Mouse (Mus musculus): ENCODE results near the gene Utp4. TPM values are rescaled to one million over a fixed set of nuclear protein-coding genes. Genes with fewer than 3 reads are reported as not detected.
A peak's percentile ranks its signal among the peaks of the same experiment; 100 is the strongest.
"Not testable (repeated sequence)": the region's sequence is repeated elsewhere in the genome, so short reads cannot be mapped to it uniquely, and the experiment has no call there.

The Utp4 gene
- total RNA-seq, 1 experiment: 118 TPM

DNA sequence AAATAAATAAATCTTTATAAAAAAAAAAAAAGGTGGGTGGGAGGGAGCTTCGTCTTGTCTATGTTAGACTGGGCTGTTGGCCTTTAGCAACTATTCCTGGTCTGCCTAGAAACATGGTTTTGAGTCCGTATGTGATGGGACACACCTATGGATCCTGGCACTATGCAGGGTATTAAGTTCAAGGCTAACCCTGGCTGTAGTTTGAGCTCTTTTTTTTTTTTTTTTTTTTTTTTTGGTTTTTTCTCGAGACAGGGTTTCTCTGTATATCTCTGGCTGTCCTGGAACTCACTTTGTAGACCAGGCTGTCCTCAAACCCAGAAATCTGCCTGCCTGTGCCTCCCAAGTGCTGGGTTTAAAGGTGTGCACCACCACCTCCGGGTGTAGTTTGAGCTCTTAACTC, 30.6 kb downstream of the Utp4 start:
- H3K9ac ChIP-seq (ENCODE audit: insufficient read depth, low read depth, low read length, poor library complexity, severe bottlenecking): no peak overlapping the region
- TF ChIP-seq CHD2 (IDR thresholded peaks at IDR 0.05; ENCODE audit: low read depth, low read length) (no peak), HCFC1 (IDR thresholded peaks at IDR 0.05; ENCODE audit: borderline replicate concordance, insufficient read depth, low read length) (no peak), ZC3H11A (IDR thresholded peaks at IDR 0.05; ENCODE audit: borderline replicate concordance, low read depth, low read length) (no peak), ZNF384 (IDR thresholded peaks at IDR 0.05; ENCODE audit: low read depth, low read length) (peak; percentile 80), MAFK (IDR thresholded peaks at IDR 0.05; ENCODE audit: insufficient read depth, low read depth, low read length) (no peak)
- H3K9me3 ChIP-seq (ENCODE audit: control insufficient read depth, insufficient read depth, low read depth, low read length): no peaks in the 10 kb centered on the region
- no peak for DNase-seq (ENCODE audit: low read depth, low spot score)
- peak overlapping the region; percentile 32; the same call in 1 of the 2 replicates for H3K27ac ChIP-seq (ENCODE audit: insufficient read depth, low read depth, low read length, poor library complexity, severe bottlenecking)
- peaks cover 31% of the 10 kb centered on the region for H3K36me3 ChIP-seq (ENCODE audit: control insufficient read depth, insufficient read depth, low read length, poor library complexity, severe bottlenecking)
- no peak overlapping the region for H3K4me3 ChIP-seq (ENCODE audit: insufficient read depth in 1 of 2, low read depth in 1 of 2, low read length in 2 of 2, poor library complexity in 1 of 2, severe bottlenecking in 1 of 2)
- peaks cover 2 to 13% of the 10 kb centered on the region in 2 experiments; a peak in 3 of 4 replicates for H3K4me1 ChIP-seq (ENCODE audit: control insufficient read depth in 2 of 2, insufficient read depth in 2 of 2, low read length in 2 of 2, poor library complexity in 1 of 2)
- in situ Hi-C loops (cut with MboI; ENCODE audit: low sequenced_read_pairs in 2 of 2, unreplicated experiment in 2 of 2): no loop called here

DNA sequence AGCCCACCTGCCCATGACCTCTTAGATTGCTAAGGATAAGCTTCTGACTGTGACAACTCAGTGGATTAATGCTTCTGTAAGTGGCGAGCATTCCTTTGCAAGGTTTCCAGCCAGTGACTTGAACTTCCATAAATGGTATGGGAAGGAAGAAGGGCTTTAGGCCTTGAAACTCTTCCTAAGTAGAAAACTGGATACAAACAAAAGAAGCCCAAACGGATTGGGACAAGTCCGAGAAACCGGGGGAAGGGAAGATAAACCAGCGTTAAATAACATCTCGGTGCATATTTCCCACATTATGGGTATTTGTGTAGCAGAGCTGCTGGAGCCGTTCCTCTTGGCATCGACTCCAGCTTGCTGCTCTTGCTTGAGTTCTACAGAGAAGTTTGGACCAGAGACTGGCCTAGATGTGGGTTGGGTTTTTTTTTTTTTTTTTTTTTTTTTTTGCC, 31.5 kb downstream of the Utp4 start:
- Histone ChIP-seq H3K9ac (ENCODE audit: insufficient read depth, low read depth, low read length, poor library complexity, severe bottlenecking) (no peak overlapping the region), H3K4me1 (ENCODE audit: control insufficient read depth in 2 of 2, insufficient read depth in 2 of 2, low read length in 2 of 2, poor library complexity in 1 of 2) (peaks cover 2 to 11% of the 10 kb centered on the region in 2 experiments; a peak in 3 of 4 replicates), H3K27ac (ENCODE audit: insufficient read depth, low read depth, low read length, poor library complexity, severe bottlenecking) (peak overlapping the region; percentile 32; the same call in 1 of the 2 replicates), H3K36me3 (ENCODE audit: control insufficient read depth, insufficient read depth, low read length, poor library complexity, severe bottlenecking) (peaks cover 22% of the 10 kb centered on the region), H3K4me3 (ENCODE audit: insufficient read depth in 1 of 2, low read depth in 1 of 2, low read length in 2 of 2, poor library complexity in 1 of 2, severe bottlenecking in 1 of 2) (no peak overlapping the region), H3K9me3 (ENCODE audit: control insufficient read depth, insufficient read depth, low read depth, low read length) (no peaks in the 10 kb centered on the region)
- no peak for DNase-seq (ENCODE audit: low read depth, low spot score)
- in situ Hi-C loops (cut with MboI; ENCODE audit: low sequenced_read_pairs in 2 of 2, unreplicated experiment in 2 of 2): no loop called here
- TF ChIP-seq MAFK (IDR thresholded peaks at IDR 0.05; ENCODE audit: insufficient read depth, low read depth, low read length): no peak
- no peak for TF ChIP-seq HCFC1 (IDR thresholded peaks at IDR 0.05; ENCODE audit: borderline replicate concordance, insufficient read depth, low read length)
- peak; percentile 52; the same call in 1 of the 2 replicates for TF ChIP-seq ZNF384 (IDR thresholded peaks at IDR 0.05; ENCODE audit: low read depth, low read length)

DNA sequence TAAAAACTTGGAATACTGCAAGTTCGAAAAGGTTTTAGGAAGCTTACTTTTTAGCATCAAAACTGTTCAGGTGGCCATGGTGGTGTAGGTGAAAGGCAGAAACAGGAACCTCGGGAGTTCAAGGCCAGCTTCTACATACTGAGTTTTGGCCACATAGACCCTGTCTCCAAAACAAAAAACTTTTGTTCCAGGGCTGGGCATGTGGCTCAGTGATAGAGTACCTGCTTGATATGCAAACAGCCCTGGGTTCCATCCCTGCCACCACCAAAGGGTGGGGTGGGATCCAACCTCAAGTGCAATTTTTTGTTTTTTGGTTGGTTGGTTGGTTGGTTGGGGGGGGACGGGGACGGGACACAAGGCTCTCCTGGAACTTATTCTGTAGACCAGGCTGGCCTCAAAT, 32.0 kb downstream of the Utp4 start:
- H3K27ac ChIP-seq (ENCODE audit: insufficient read depth, low read depth, low read length, poor library complexity, severe bottlenecking): peak overlapping the region; percentile 32; the same call in 1 of the 2 replicates
- no peaks in the 10 kb centered on the region for H3K9me3 ChIP-seq (ENCODE audit: control insufficient read depth, insufficient read depth, low read depth, low read length)
- no peak overlapping the region for H3K4me3 ChIP-seq (ENCODE audit: insufficient read depth in 1 of 2, low read depth in 1 of 2, low read length in 2 of 2, poor library complexity in 1 of 2, severe bottlenecking in 1 of 2)
- peaks cover 20% of the 10 kb centered on the region for H3K36me3 ChIP-seq (ENCODE audit: control insufficient read depth, insufficient read depth, low read length, poor library complexity, severe bottlenecking)
- no peak overlapping the region for H3K9ac ChIP-seq (ENCODE audit: insufficient read depth, low read depth, low read length, poor library complexity, severe bottlenecking)
- H3K4me1 ChIP-seq (ENCODE audit: control insufficient read depth in 2 of 2, insufficient read depth in 2 of 2, low read length in 2 of 2, poor library complexity in 1 of 2): peaks cover 2 to 11% of the 10 kb centered on the region in 2 experiments; a peak in 3 of 4 replicates
- DNase-seq (ENCODE audit: low read depth, low spot score): no peak
- TF ChIP-seq HCFC1 (IDR thresholded peaks at IDR 0.05; ENCODE audit: borderline replicate concordance, insufficient read depth, low read length): no peak
- TF ChIP-seq ZNF384 (IDR thresholded peaks at IDR 0.05; ENCODE audit: low read depth, low read length): no peak
- TF ChIP-seq MAFK (IDR thresholded peaks at IDR 0.05; ENCODE audit: insufficient read depth, low read depth, low read length): no peak
- TF ChIP-seq ZC3H11A (IDR thresholded peaks at IDR 0.05; ENCODE audit: borderline replicate concordance, low read depth, low read length): no peak
- TF ChIP-seq CHD2 (IDR thresholded peaks at IDR 0.05; ENCODE audit: low read depth, low read length): no peak
- in situ Hi-C loops (cut with MboI; ENCODE audit: low sequenced_read_pairs in 2 of 2, unreplicated experiment in 2 of 2): no loop called here

DNA sequence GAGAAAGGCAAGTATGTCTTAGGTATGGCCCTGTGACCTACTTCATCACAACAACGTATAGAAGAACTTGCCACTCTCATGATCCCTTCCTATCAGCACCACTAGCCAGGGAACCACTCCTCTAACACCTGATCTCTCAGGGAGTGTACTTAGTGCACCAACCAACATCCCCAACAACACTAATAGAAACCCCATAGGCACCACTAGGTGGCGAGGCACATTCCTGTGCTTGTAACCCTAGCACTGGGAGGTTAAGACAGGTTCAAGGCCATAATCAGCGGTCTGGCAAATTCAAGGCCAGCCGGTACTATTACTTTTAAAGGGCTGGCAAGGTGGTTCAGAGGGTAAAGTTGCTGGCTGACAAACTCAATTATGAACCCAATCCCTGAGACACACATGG, 33.8 kb downstream of the Utp4 start:
- in situ Hi-C loops (cut with MboI; ENCODE audit: low sequenced_read_pairs in 2 of 2, unreplicated experiment in 2 of 2): no loop called here
- H3K9ac ChIP-seq (ENCODE audit: insufficient read depth, low read depth, low read length, poor library complexity, severe bottlenecking): no peak overlapping the region
- no peak overlapping the region for H3K27ac ChIP-seq (ENCODE audit: insufficient read depth, low read depth, low read length, poor library complexity, severe bottlenecking)
- no peak overlapping the region for H3K4me3 ChIP-seq (ENCODE audit: insufficient read depth in 1 of 2, low read depth in 1 of 2, low read length in 2 of 2, poor library complexity in 1 of 2, severe bottlenecking in 1 of 2)
- H3K36me3 ChIP-seq (ENCODE audit: control insufficient read depth, insufficient read depth, low read length, poor library complexity, severe bottlenecking): peaks cover 13% of the 10 kb centered on the region
- peak; percentile 61 for DNase-seq (ENCODE audit: low read depth, low spot score)
- peaks cover 2 to 17% of the 10 kb centered on the region in 2 experiments; a peak in 3 of 4 replicates for H3K4me1 ChIP-seq (ENCODE audit: control insufficient read depth in 2 of 2, insufficient read depth in 2 of 2, low read length in 2 of 2, poor library complexity in 1 of 2)
- H3K9me3 ChIP-seq (ENCODE audit: control insufficient read depth, insufficient read depth, low read depth, low read length): no peaks in the 10 kb centered on the region
- TF ChIP-seq ZC3H11A (IDR thresholded peaks at IDR 0.05; ENCODE audit: borderline replicate concordance, low read depth, low read length) (no peak), HCFC1 (IDR thresholded peaks at IDR 0.05; ENCODE audit: borderline replicate concordance, insufficient read depth, low read length) (no peak), CHD2 (IDR thresholded peaks at IDR 0.05; ENCODE audit: low read depth, low read length) (no peak), MAFK (IDR thresholded peaks at IDR 0.05; ENCODE audit: insufficient read depth, low read depth, low read length) (no peak), ZNF384 (IDR thresholded peaks at IDR 0.05; ENCODE audit: low read depth, low read length) (no peak)

DNA sequence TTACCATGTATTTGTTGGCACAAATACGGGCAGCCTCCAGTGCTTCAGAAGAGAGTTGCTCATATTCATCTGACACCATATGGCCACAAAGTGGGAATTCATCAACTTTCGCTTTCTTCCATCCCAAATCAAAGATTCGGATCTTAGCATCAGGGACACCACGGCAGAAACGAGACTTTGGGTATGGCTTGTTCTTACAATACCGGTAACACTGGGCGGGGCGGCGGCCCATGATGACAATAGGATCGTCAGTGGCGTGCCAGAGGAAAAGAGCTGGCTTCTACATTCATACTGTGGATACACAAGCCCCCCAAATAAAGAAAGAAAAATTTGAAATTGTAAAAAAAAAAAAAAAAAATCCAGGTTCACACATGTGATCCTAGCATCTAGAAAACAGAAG, 34.7 kb downstream of the Utp4 start:
- in situ Hi-C loops (cut with MboI; ENCODE audit: low sequenced_read_pairs in 2 of 2, unreplicated experiment in 2 of 2); H3K9me3 ChIP-seq (ENCODE audit: control insufficient read depth, insufficient read depth, low read depth, low read length); DNase-seq (ENCODE audit: low read depth, low spot score); H3K9ac ChIP-seq (ENCODE audit: insufficient read depth, low read depth, low read length, poor library complexity, severe bottlenecking); H3K27ac ChIP-seq (ENCODE audit: insufficient read depth, low read depth, low read length, poor library complexity, severe bottlenecking); H3K4me3 ChIP-seq (ENCODE audit: insufficient read depth in 1 of 2, low read depth in 1 of 2, low read length in 2 of 2, poor library complexity in 1 of 2, severe bottlenecking in 1 of 2); H3K36me3 ChIP-seq (ENCODE audit: control insufficient read depth, insufficient read depth, low read length, poor library complexity, severe bottlenecking): not testable (repeated sequence)
- peaks cover 2 to 17% of the 10 kb centered on the region in 2 experiments; a peak in 3 of 4 replicates for H3K4me1 ChIP-seq (ENCODE audit: control insufficient read depth in 2 of 2, insufficient read depth in 2 of 2, low read length in 2 of 2, poor library complexity in 1 of 2)

All from ES-E14 (cell line).